Mouse (Mus musculus) forebrain, postnatal 0 days (tissue): ENCODE measurements around the gene Lypla2. TPM values are rescaled to one million over a fixed set of nuclear protein-coding genes. Genes with fewer than 3 reads are reported as not detected.
"Not testable (repeated sequence)": the region's sequence is repeated elsewhere in the genome, so short reads cannot be mapped to it uniquely, and the experiment has no call there.

Source experiments
- ATAC-seq: fragments of 200-750 bp; cut with Nextera tagmentation; 2 replicates; pipeline ENCODE4 v1.8.0; 2017; ENCODE audit warnings: mild to moderate bottlenecking, moderate library complexity
- DNase-seq: peaks from one replicate; pipeline ENCODE4 v3.0.0-alpha.2; 2015
- H3K27ac ChIP-seq: fragments of 300-500 bp; sonication (generic); 2 replicates; pipeline ENCODE4 v1.5.1; 2014; ENCODE audit warnings: low read depth, mild to moderate bottlenecking, antibody characterized with exemption, low read length, moderate library complexity, mixed read lengths
- H3K27me3 ChIP-seq: fragments of 300-500 bp; sonication (generic); 2 replicates; pipeline ENCODE4 v1.6.1; 2014; ENCODE audit warnings: mild to moderate bottlenecking, low read length, mixed read lengths; ENCODE audit not compliant: insufficient read depth
- H3K36me3 ChIP-seq: fragments of 300-500 bp; sonication (generic); 2 replicates; pipeline ENCODE4 v1.6.1; 2014; ENCODE audit warnings: mild to moderate bottlenecking, moderate library complexity; ENCODE audit not compliant: insufficient read depth
- H3K4me1 ChIP-seq: fragments of 300-500 bp; sonication (generic); 2 replicates; pipeline ENCODE4 v1.6.1; 2014; ENCODE audit warnings: antibody characterized with exemption; ENCODE audit not compliant: insufficient read depth
- H3K4me2 ChIP-seq: fragments of 300-500 bp; sonication (generic); 2 replicates; pipeline ENCODE4 v1.6.1; 2014; ENCODE audit warnings: low read depth, mild to moderate bottlenecking, moderate library complexity
- H3K4me3 ChIP-seq: fragments of 300-500 bp; sonication (generic); 2 replicates; pipeline ENCODE4 v1.5.1; 2014; ENCODE audit warnings: low read depth, low read length, mixed read lengths
- H3K9ac ChIP-seq: fragments of 300-500 bp; sonication (generic); 2 replicates; pipeline ENCODE4 v1.6.1; 2014; ENCODE audit warnings: mild to moderate bottlenecking
- H3K9me3 ChIP-seq: fragments of 300-500 bp; sonication (generic); 2 replicates; pipeline ENCODE4 v1.6.1; 2016; ENCODE audit warnings: low read length
- CTCF ChIP-seq: sonication (generic); IDR thresholded peaks from 2 replicates; pipeline ENCODE4 v1.5.1; 2016; ENCODE audit warnings: antibody characterized with exemption, control low read depth, low read depth
- WGBS: fragments of 180-500 bp; shearing (Covaris S2); extraction: QIAGEN DNeasy Blood & Tissue Kit; methylation state at CpG from one replicate; pipeline ENCODE4 v1.1.7; 2014; 5-methylcytosine and 5-hydroxymethylcytosine counted together
- polyA plus RNA-seq: library from polyadenylated mRNA; unstranded; fragments of >200 nt; fragmentation: Nextera tagmentation; extraction: Ambion mirVana; gene quantifications from 2 replicates; pipeline ENCODE4 v1.2.1, GENCODE M21; 2015
- total RNA-seq: library from RNA; depleted of rRNA; stranded (reverse); fragments of >200 nt; gene quantifications from 2 replicates; pipeline ENCODE4 v1.2.3, GENCODE M21; 2014

Gene Lypla2
- total and polyA plus RNA-seq, 2 experiments from 2014 or later: 136 to 201 TPM

DNA sequence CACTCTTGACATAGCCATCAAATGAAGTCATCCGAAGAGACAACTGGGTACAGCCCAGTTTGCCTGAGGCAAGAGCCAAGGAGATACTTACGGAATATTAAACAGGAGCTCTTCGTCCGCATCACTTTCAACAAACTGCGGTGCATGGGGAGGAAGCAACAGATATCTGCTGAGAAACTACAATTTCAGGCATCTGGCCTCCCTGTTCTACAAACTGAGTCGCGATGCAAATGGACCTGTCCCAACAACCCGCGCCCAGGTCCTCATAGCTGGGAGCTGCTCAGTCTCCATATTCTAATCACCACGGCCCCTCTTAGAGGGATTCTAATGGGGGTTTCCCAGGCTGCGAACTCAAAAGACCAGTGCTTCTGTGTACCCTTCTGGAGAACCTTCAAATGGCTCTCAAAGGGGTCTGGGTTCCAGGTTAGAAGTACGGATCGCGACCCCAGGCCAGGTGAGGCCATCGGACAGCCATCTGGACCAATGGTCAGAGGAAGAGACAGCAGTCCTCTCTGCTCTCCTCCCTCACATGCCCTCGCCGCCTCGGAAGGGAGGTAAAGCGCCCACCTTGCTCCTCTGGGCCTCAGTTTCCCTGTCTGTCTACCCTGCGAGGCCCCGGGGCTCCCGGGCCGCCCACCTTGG is 14.0 kb upstream of the Lypla2 start:
- H3K9me3 ChIP-seq: no peaks in the 10 kb centered on the region
- no peaks in the 10 kb centered on the region for H3K27me3 ChIP-seq
- DNase-seq (peak; percentile 17), ATAC-seq (no peak)
- H3K9ac ChIP-seq: peak overlapping the region; percentile 91
- peak overlapping the region; percentile 95 for H3K4me2 ChIP-seq
- H3K4me1 ChIP-seq: peaks cover 12% of the 10 kb centered on the region; the same call in 1 of the 2 replicates
- H3K4me3 ChIP-seq: peak overlapping the region; percentile 86
- TF ChIP-seq CTCF: no peak
- H3K36me3 ChIP-seq: peaks cover 8% of the 10 kb centered on the region; the same call in 1 of the 2 replicates
- 6% methylated on average over 23 of the region's 23 CpGs for WGBS
- H3K27ac ChIP-seq: peak overlapping the region; percentile 81

DNA sequence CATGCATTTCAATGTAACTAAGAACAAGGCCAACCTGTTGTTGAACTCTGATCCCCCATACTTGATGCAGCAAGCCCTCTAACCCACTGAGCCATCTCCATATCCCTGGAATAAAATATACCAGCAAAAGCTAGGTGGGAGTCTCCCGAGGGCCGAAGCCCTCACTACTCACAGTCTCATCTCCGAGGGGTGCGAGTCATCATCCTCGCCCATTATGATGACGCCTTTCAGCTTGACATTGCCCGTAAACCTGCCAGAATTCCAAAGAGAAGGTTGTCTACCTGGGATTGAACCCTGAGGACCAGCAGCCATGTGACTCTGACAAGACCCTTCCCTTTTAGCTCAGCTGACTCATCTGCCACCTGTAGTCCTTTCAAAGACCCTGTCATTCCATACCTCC is 13.3 kb upstream of the Lypla2 start:
- no peak for DNase-seq
- WGBS: 91% methylated on average over 7 of the region's 7 CpGs
- Histone ChIP-seq H3K4me2 (peak overlapping the region; percentile 95), H3K9ac (0 out of 2 replicates have a peak overlapping the region, but pooled peaks have one; percentile 91), H3K27me3 (no peaks in the 10 kb centered on the region), H3K9me3 (no peaks in the 10 kb centered on the region), H3K27ac (no peak overlapping the region), H3K4me3 (peak overlapping the region; percentile 86), H3K36me3 (peaks cover 8% of the 10 kb centered on the region; the same call in 1 of the 2 replicates), H3K4me1 (peaks cover 12% of the 10 kb centered on the region; the same call in 1 of the 2 replicates)
- no peak for TF ChIP-seq CTCF
- no peak for ATAC-seq

DNA sequence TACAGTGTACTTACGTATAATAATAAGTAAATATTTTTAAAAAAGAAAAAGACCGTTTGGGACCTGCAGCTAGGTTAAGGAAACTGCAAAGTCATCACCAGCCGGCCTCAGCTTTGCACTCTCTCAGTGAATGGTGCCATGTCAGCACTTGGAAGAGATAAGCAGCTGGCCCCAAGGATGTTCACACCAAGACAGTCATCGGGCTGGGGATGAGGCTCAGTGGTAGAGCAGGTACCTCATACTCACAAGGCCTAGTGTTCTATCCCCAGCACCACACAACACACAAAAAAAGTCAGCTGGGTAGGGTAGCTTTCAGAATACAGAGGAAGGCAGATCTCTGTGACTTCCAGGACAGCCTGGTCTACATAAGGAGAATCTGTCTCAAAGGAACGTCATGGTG is 12.8 kb upstream of the Lypla2 start:
- no peak overlapping the region for H3K27ac ChIP-seq
- H3K9me3 ChIP-seq: no peaks in the 10 kb centered on the region
- ATAC-seq (no peak), DNase-seq (no peak)
- peaks cover 8% of the 10 kb centered on the region; the same call in 1 of the 2 replicates for H3K36me3 ChIP-seq
- no peak overlapping the region for H3K4me2 ChIP-seq
- no peaks in the 10 kb centered on the region for H3K27me3 ChIP-seq
- 97% methylated on average over 5 of the region's 5 CpGs for WGBS
- no peak for TF ChIP-seq CTCF
- H3K9ac ChIP-seq: no peak overlapping the region
- H3K4me1 ChIP-seq: peaks cover 12% of the 10 kb centered on the region; the same call in 1 of the 2 replicates
- H3K4me3 ChIP-seq: no peak overlapping the region

DNA sequence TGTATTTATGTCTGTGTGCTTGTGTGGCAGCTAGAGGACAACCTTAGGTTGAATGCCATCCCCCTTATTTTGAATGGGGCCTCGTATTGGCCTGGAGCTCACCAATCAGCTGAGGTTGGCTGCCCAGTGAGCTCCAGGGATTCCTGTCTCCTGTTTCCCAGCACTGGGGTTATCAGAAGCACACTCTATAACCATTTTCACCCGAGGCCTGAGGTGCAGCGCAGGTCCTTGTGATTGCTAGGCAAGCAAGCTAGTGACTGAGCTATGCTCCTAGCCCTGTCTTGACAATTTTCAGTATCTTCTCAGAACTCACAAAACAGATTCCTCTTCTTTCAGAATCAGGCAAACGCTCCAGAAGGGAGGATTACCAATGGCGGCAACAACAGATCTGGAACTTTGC is 12.1 kb upstream of the Lypla2 start:
- Histone ChIP-seq H3K9me3 (no peaks in the 10 kb centered on the region), H3K27ac (no peak overlapping the region), H3K4me3 (no peak overlapping the region), H3K27me3 (no peaks in the 10 kb centered on the region), H3K4me2 (no peak overlapping the region), H3K9ac (no peak overlapping the region), H3K4me1 (peaks cover 12% of the 10 kb centered on the region; the same call in 1 of the 2 replicates), H3K36me3 (peaks cover 8% of the 10 kb centered on the region; the same call in 1 of the 2 replicates)
- no peak for ATAC-seq
- no peak for DNase-seq
- no peak for TF ChIP-seq CTCF
- WGBS: 89% methylated on average over 5 of the region's 5 CpGs

DNA sequence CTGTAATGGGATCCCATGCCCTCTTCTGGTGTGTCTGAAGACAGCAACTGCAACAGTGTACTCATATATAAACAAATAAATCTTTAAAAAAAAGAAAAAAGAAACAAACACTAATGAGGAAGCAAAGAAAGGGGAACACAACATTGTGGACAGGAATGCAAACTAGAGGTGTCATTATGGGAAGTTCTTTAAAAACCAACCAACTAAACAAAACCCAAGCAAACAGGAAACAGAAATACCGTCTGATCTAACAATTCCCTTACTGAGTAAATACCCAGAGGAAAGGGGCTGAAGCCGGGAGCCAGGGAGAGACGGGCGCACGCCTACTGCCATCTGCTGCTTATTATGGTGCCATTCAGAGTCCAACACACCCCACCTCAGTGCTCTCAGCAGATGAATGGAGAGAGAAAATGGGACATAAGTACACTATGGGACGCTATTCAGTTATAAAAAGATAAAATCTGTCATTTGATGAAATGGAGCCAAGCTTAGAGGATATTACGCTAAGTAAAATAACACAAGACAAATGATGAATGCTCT is 9.2 kb upstream of the Lypla2 start:
- peak; percentile 20 for DNase-seq
- no peak overlapping the region for H3K4me3 ChIP-seq
- H3K4me1 ChIP-seq: peaks cover 8% of the 10 kb centered on the region; the same call in 1 of the 2 replicates
- H3K27me3 ChIP-seq: no peaks in the 10 kb centered on the region
- no peak overlapping the region for H3K4me2 ChIP-seq
- peaks cover 21% of the 10 kb centered on the region for H3K36me3 ChIP-seq
- no peak for TF ChIP-seq CTCF
- ATAC-seq: peak; percentile 65
- WGBS: 50% methylated on average over 7 of the region's 7 CpGs
- no peak overlapping the region for H3K27ac ChIP-seq
- H3K9ac ChIP-seq: no peak overlapping the region
- H3K9me3 ChIP-seq: no peaks in the 10 kb centered on the region

DNA sequence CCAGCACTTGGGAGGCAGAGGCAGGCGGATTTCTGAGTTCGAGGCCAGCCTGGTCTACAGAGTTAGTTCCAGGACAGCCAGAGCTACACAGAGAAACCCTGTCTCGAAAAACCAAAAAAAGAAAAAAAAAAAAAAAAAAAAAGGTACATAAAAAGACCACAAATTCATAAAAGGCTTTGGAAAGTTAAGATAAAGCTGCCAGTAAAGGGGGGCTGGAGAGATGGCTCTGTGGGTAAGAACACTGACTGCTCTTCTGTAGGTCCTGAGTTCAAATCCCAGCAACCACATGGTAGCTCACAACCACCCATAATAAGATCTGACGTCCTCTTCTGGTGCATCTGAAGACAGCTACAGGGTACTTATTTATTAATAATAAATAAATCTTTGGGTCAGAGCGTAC is 7.8 kb upstream of the Lypla2 start:
- not testable (repeated sequence) for H3K27me3 ChIP-seq, H3K4me1 ChIP-seq, H3K4me2 ChIP-seq, DNase-seq, H3K9me3 ChIP-seq, H3K9ac ChIP-seq, H3K27ac ChIP-seq, ATAC-seq, H3K4me3 ChIP-seq
- H3K36me3 ChIP-seq: peaks cover 32% of the 10 kb centered on the region
- over 99% methylated on average over 5 of the region's 5 CpGs for WGBS

DNA sequence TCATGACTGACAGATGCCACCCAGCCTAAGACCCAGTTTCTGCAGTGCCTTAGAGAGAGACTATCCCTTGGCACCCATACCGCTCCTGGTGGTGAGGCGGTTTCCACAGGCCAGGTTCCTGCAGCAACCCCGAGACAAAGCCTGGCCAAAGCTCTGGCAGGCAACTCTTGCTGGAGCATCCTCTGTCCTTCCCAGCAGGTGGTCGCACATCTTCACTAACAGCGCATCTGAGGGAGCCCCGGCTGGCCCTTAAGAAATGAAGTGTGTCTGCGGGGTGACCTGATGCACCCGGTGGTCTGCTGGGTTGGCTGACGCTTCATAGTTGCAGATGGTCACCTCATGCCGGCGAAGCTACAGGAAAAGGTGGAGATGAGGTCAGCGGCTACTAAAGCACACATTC is 3.7 kb upstream of the Lypla2 start:
- no peak overlapping the region for H3K9ac ChIP-seq
- DNase-seq (no peak), ATAC-seq (no peak)
- no peak overlapping the region for H3K4me2 ChIP-seq
- H3K4me3 ChIP-seq: no peak overlapping the region
- H3K4me1 ChIP-seq: peaks cover 4% of the 10 kb centered on the region; the same call in 1 of the 2 replicates
- TF ChIP-seq CTCF: no peak
- H3K27me3 ChIP-seq: no peaks in the 10 kb centered on the region
- WGBS: 91% methylated on average over 12 of the region's 12 CpGs
- H3K9me3 ChIP-seq: no peaks in the 10 kb centered on the region
- H3K36me3 ChIP-seq: peaks cover 31% of the 10 kb centered on the region
- H3K27ac ChIP-seq: no peak overlapping the region
